Mouse (Mus musculus) embryonic fibroblast, embryonic 13.5 days (primary cell): ENCODE data around the gene C1qtnf6.

ENCODE experiments used
- CTCF ChIP-seq: IDR thresholded peaks from 2 replicates; pipeline ENCODE4 v1.5.1; 2011; ENCODE audit warnings: mild to moderate bottlenecking, control low read depth, low read length, moderate library complexity, borderline replicate concordance; ENCODE audit not compliant: insufficient read depth
- POLR2A ChIP-seq: IDR thresholded peaks from 2 replicates; pipeline ENCODE4 v1.6.1; 2011; ENCODE audit warnings: low read depth, mild to moderate bottlenecking, control low read depth, low read length, moderate library complexity

- TF ChIP-seq POLR2A: no peak
- no peak for TF ChIP-seq CTCF
Observed at GRCm38 (mm10) chr15:78541036-78541435, 9.8 kb upstream of the C1qtnf6 start.
